Mouse (Mus musculus) limb, embryonic 12.5 days (tissue): ENCODE measurements around the gene Bcas3. TPM values are rescaled to one million over a fixed set of nuclear protein-coding genes. Genes with fewer than 3 reads are reported as not detected.

ENCODE experiments used
- ATAC-seq: fragments of 200-750 bp; cut with Nextera tagmentation; 2 replicates; pipeline ENCODE4 v1.8.0; 2017; ENCODE audit warnings: low read depth, moderate TSS enrichment; ENCODE audit not compliant: insufficient number of reproducible peaks, insufficient read depth, low FRiP score, low TSS enrichment
- H3K27ac ChIP-seq: fragments of 300-500 bp; sonication (generic); 2 replicates; pipeline ENCODE4 v1.5.1; 2016; ENCODE audit warnings: mild to moderate bottlenecking, moderate library complexity
- H3K27me3 ChIP-seq: fragments of 300-500 bp; sonication (generic); 2 replicates; pipeline ENCODE4 v1.6.1; 2016; ENCODE audit warnings: mild to moderate bottlenecking, moderate library complexity
- H3K36me3 ChIP-seq: fragments of 300-500 bp; sonication (generic); 2 replicates; pipeline ENCODE4 v1.6.1; 2016; ENCODE audit warnings: mild to moderate bottlenecking, moderate library complexity
- H3K4me1 ChIP-seq: fragments of 300-500 bp; sonication (generic); replicated peaks from 2 replicates; pipeline ENCODE4 v1.6.1; 2016
- H3K4me2 ChIP-seq: fragments of 300-500 bp; sonication (generic); 2 replicates; pipeline ENCODE4 v1.6.1; 2016; ENCODE audit warnings: mild to moderate bottlenecking, moderate library complexity
- H3K4me3 ChIP-seq: fragments of 300-500 bp; sonication (generic); replicated peaks from 2 replicates; pipeline ENCODE4 v1.5.1; 2016; ENCODE audit warnings: mild to moderate bottlenecking
- H3K9ac ChIP-seq: fragments of 300-500 bp; sonication (generic); replicated peaks from 2 replicates; pipeline ENCODE4 v1.6.1; 2016; ENCODE audit warnings: mild to moderate bottlenecking, moderate library complexity
- H3K9me3 ChIP-seq: fragments of 300-500 bp; sonication (generic); 2 replicates; pipeline ENCODE4 v1.6.1; 2016; ENCODE audit warnings: mild to moderate bottlenecking, moderate library complexity
- WGBS: fragments of 180-500 bp; shearing (Covaris S2); methylation state at CpG from one replicate; pipeline ENCODE4 v1.1.7; 2016; 5-methylcytosine and 5-hydroxymethylcytosine counted together
- polyA plus RNA-seq: library from polyadenylated mRNA; unstranded; fragments of >200 nt; fragmentation: Nextera tagmentation; extraction: Ambion mirVana; gene quantifications from 2 replicates; pipeline ENCODE4 v1.2.1, GENCODE M21; 2016

Gene Bcas3
- polyA plus RNA-seq, 1 experiment from 2014 or later, result 29.7 TPM

GRCm38 (mm10) chr11:85758891-85759290 lies 405.9 kb downstream of the Bcas3 start:
- H3K27ac ChIP-seq, result no peak overlapping the region
- peaks cover 35% of the 10 kb centered on the region for H3K27me3 ChIP-seq
- H3K9me3 ChIP-seq, result no peaks in the 10 kb centered on the region
- H3K9ac ChIP-seq, result no peak overlapping the region
- H3K4me2 ChIP-seq, result no peak overlapping the region
- ATAC-seq, result no peak
- H3K36me3 ChIP-seq, result no peaks in the 10 kb centered on the region
- peaks cover 53% of the 10 kb centered on the region for H3K4me1 ChIP-seq
- 89% methylated on average over 9 of the region's 9 CpGs for WGBS
- no peak overlapping the region for H3K4me3 ChIP-seq

GRCm38 (mm10) chr11:85759634-85760439 lies 406.9 kb downstream of the Bcas3 start:
- H3K36me3 ChIP-seq, result no peaks in the 10 kb centered on the region
- no peaks in the 10 kb centered on the region for H3K9me3 ChIP-seq
- H3K27ac ChIP-seq, result peak overlapping the region; percentile 37
- H3K4me1 ChIP-seq, result peaks cover 49% of the 10 kb centered on the region
- H3K27me3 ChIP-seq, result peaks cover 35% of the 10 kb centered on the region
- no peak overlapping the region for H3K4me2 ChIP-seq
- H3K4me3 ChIP-seq, result no peak overlapping the region
- ATAC-seq, result peak; percentile 39; the same call in 1 of the 2 replicates
- peak overlapping the region; percentile 32 for H3K9ac ChIP-seq
- WGBS, result 41% methylated on average over 14 of the region's 14 CpGs

- Histone ChIP-seq H3K9me3 (no peaks in the 10 kb centered on the region), H3K4me3 (no peak overlapping the region), H3K4me1 (peaks cover 46% of the 10 kb centered on the region), H3K9ac (no peak overlapping the region), H3K27me3 (peaks cover 31% of the 10 kb centered on the region), H3K36me3 (no peaks in the 10 kb centered on the region), H3K27ac (peak overlapping the region; percentile 37), H3K4me2 (no peak overlapping the region)
- ATAC-seq, result no peak
- 31% methylated on average over 6 of the region's 6 CpGs for WGBS
These were observed 407.6 kb downstream of the Bcas3 start for GRCm38 (mm10) chr11:85760486-85761141.

- H3K27me3 ChIP-seq, result peaks cover 31% of the 10 kb centered on the region
- peak overlapping the region; percentile 37; the same call in 1 of the 2 replicates for H3K27ac ChIP-seq
- peaks cover 52% of the 10 kb centered on the region for H3K4me1 ChIP-seq
These were observed 408.2 kb downstream of the Bcas3 start for GRCm38 (mm10) chr11:85761170-85761569.

GRCm38 (mm10) chr11:85763655-85764054 lies 410.7 kb downstream of the Bcas3 start:
- Histone ChIP-seq H3K4me2 (no peak overlapping the region), H3K4me3 (no peak overlapping the region), H3K9ac (no peak overlapping the region), H3K27me3 (peaks cover 34% of the 10 kb centered on the region), H3K9me3 (no peaks in the 10 kb centered on the region), H3K36me3 (no peaks in the 10 kb centered on the region), H3K27ac (no peak overlapping the region), H3K4me1 (peaks cover 50% of the 10 kb centered on the region)
- 75% methylated on average over 3 of the region's 3 CpGs for WGBS
- ATAC-seq, result no peak

More at GRCm38 (mm10) chr11:85761170-85761569, 408.2 kb downstream of the Bcas3 start:
- Histone ChIP-seq H3K9ac (no peak overlapping the region), H3K4me2 (no peak overlapping the region), H3K9me3 (no peaks in the 10 kb centered on the region), H3K36me3 (no peaks in the 10 kb centered on the region), H3K4me3 (no peak overlapping the region)
- ATAC-seq, result no peak
- 75% methylated on average over 3 of the region's 3 CpGs for WGBS

GRCm38 (mm10) chr11:85766106-85766723 lies 413.2 kb downstream of the Bcas3 start:
- H3K4me2 ChIP-seq, result no peak overlapping the region
- WGBS, result 25% methylated on average over 7 of the region's 7 CpGs
- no peak overlapping the region for H3K4me3 ChIP-seq
- H3K4me1 ChIP-seq, result peaks cover 29% of the 10 kb centered on the region
- peak overlapping the region; percentile 26; the same call in 1 of the 2 replicates for H3K27ac ChIP-seq
- H3K36me3 ChIP-seq, result no peaks in the 10 kb centered on the region
- no peak for ATAC-seq
- no peaks in the 10 kb centered on the region for H3K9me3 ChIP-seq
- peaks cover 43% of the 10 kb centered on the region for H3K27me3 ChIP-seq
- no peak overlapping the region for H3K9ac ChIP-seq

- Histone ChIP-seq H3K4me1 (peaks cover 23% of the 10 kb centered on the region), H3K36me3 (no peaks in the 10 kb centered on the region), H3K9me3 (no peaks in the 10 kb centered on the region), H3K27ac (no peak overlapping the region), H3K9ac (no peak overlapping the region), H3K4me2 (no peak overlapping the region), H3K27me3 (peaks cover 39% of the 10 kb centered on the region), H3K4me3 (no peak overlapping the region)
- 57% methylated on average over 6 of the region's 6 CpGs for WGBS
- ATAC-seq, result no peak
These were observed 413.8 kb downstream of the Bcas3 start for GRCm38 (mm10) chr11:85766811-85767210.

- no peak for ATAC-seq
- H3K27me3 ChIP-seq, result peaks cover 35% of the 10 kb centered on the region
- no peak overlapping the region for H3K9ac ChIP-seq
- WGBS, result 88% methylated on average over 2 of the region's 2 CpGs
- peaks cover 31% of the 10 kb centered on the region for H3K4me1 ChIP-seq
- no peaks in the 10 kb centered on the region for H3K9me3 ChIP-seq
- no peak overlapping the region for H3K4me3 ChIP-seq
- no peak overlapping the region for H3K4me2 ChIP-seq
- H3K36me3 ChIP-seq, result no peaks in the 10 kb centered on the region
- H3K27ac ChIP-seq, result no peak overlapping the region
These were observed 416.8 kb downstream of the Bcas3 start for GRCm38 (mm10) chr11:85769740-85770139.

- WGBS, result 33% methylated on average over 4 of the region's 4 CpGs
- peaks cover 42% of the 10 kb centered on the region for H3K4me1 ChIP-seq
- H3K27ac ChIP-seq, result no peak overlapping the region
- no peak overlapping the region for H3K4me3 ChIP-seq
- H3K36me3 ChIP-seq, result no peaks in the 10 kb centered on the region
- peaks cover 50% of the 10 kb centered on the region for H3K27me3 ChIP-seq
- no peak overlapping the region for H3K4me2 ChIP-seq
- no peaks in the 10 kb centered on the region for H3K9me3 ChIP-seq
- no peak for ATAC-seq
- no peak overlapping the region for H3K9ac ChIP-seq
These were observed 420.4 kb downstream of the Bcas3 start for GRCm38 (mm10) chr11:85773391-85773790.

GRCm38 (mm10) chr11:85774707-85775106 lies 421.7 kb downstream of the Bcas3 start:
- H3K4me1 ChIP-seq, result peaks cover 42% of the 10 kb centered on the region
- H3K27me3 ChIP-seq, result peaks cover 50% of the 10 kb centered on the region
- H3K4me3 ChIP-seq, result no peak overlapping the region

GRCm38 (mm10) chr11:85775492-85775891 lies 422.5 kb downstream of the Bcas3 start:
- H3K27me3 ChIP-seq, result peaks cover 51% of the 10 kb centered on the region

More at GRCm38 (mm10) chr11:85774707-85775106, 421.7 kb downstream of the Bcas3 start:
- Histone ChIP-seq H3K9me3 (no peaks in the 10 kb centered on the region), H3K4me2 (no peak overlapping the region), H3K27ac (no peak overlapping the region), H3K36me3 (no peaks in the 10 kb centered on the region), H3K9ac (no peak overlapping the region)
- WGBS, result 48% methylated on average over 6 of the region's 6 CpGs
- no peak for ATAC-seq

More at GRCm38 (mm10) chr11:85775492-85775891, 422.5 kb downstream of the Bcas3 start:
- Histone ChIP-seq H3K9me3 (no peaks in the 10 kb centered on the region), H3K4me3 (no peak overlapping the region), H3K9ac (no peak overlapping the region), H3K4me1 (peaks cover 42% of the 10 kb centered on the region), H3K4me2 (no peak overlapping the region), H3K27ac (no peak overlapping the region), H3K36me3 (no peaks in the 10 kb centered on the region)
- no peak for ATAC-seq
- 21% methylated on average over 7 of the region's 7 CpGs for WGBS
